Mouse (Mus musculus) T-cell, adult 2 months (primary cell): Measurements from ENCODE around the gene Gm8279.
"Not testable (repeated sequence)": the region's sequence is repeated elsewhere in the genome, so short reads cannot be mapped to it uniquely, and the experiment has no call there.

Experiments
- DNase-seq: peaks from one replicate; pipeline ENCODE4 v3.0.0; 2022; ENCODE audit warnings: low spot score

Gene Gm8279

DNA sequence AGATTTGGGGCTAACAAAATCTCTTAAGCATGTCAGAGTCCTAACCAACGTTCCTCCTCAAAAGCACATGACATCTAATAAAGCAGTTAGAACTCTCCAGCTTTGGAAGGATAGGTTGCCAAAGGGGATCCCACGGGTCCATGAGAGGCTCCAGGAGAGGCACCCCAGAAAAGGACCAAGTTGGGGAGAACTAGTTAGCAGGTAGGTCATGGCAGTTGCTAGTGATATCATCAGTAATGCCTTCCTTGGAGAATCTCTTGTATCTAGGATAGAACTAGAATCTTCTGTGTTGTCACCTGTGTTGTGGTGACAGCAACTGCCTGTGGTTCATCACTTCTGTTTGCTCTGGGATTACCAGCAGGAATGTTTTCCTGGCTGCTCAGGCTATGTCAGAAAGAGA lies at the start of gene Gm8279:
Gene Gm8279 (plus strand): TSS at position 301 of the 400 bp plus-strand sequence.
- not testable (repeated sequence) for DNase-seq

DNA sequence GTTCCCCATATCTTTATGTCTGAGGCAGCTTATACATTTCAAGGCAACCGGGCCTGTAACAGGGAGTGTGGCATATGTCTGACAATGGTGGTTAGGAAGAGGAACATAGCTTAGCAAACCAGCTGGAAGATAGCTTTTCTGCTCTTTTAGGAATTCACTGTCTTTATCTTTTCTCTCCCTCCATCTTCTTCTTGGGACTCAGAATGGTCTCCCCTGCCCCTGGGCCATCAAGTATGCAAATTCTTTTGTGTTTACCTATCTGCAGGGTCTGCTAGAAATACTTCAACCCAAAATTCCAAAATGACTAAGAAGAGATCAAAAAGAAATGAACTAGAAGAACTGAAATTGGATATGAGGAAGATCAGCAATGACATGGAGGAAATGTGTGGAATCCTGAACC lies 32.9 kb downstream of the Gm8279 start, which contains the start of gene Gm3317:
Gene Gm3317 (plus strand): TSS at position 301 of the 400 bp plus-strand sequence.
- not testable (repeated sequence) for DNase-seq

DNA sequence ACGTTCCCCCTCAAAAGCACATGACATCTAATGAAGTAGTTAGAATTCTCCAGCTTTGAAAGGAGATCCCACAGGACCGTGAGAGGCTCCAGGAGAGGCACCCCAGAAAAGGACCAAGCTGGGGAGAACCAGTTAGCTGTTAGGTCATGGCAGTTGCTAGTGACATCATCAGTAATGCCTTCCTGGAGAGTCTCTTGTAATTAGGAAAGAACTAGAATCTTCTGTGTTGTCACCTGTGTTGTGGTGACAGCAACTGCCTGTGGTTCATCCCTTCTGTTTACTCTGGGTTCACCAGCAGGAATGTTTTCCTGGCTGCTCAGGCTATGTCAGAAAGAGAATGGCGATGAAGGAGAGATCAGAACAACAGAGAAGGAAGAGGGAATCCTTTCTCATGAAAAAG lies 54.2 kb downstream of the Gm8279 start, which contains the start of gene Gm8271:
Gene Gm8271 (plus strand): TSS at position 301 of the 400 bp plus-strand sequence.
- DNase-seq = not testable (repeated sequence)
